Mouse (Mus musculus) right cerebral cortex, adult 18-20 months (tissue): ENCODE results near the gene Atp13a2.

ENCODE experiments used
- DNase-seq: peaks from one replicate; pipeline ENCODE4 v3.0.0; 2022; ENCODE audit warnings: mixed read lengths

The Atp13a2 gene

DNA sequence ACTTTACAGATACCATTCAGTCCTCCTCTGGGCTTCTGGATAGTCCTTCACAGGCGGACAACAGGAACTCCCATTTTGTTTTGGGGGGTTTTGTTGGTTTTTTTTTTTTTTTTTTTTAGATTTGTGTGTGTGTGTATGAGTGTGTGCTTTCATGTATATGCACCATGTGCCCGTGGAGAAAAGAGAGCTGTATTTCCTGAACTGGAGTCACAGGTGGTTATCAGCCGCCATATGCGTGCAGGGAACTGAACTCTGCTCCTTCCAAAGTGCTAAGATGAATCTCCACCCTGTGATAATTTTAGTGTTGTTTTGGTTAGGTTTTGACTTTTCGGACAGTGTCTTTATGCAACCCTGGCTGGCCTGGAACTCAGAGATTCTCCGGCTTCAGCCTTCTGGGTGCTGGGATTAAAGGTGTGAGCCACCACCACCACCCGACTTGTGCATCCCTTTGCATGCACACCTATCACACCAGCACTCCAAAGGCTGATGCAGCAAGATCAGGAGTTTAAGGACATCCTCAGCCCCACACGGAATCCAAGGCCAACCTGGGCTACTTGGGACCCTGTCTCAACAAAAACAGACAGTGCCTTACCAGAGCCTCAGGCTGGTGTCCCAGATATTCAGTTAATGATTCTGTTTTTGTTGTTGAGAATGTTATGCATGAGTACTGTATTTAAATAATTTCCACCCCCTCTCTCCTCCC lies 24.3 kb upstream of the Atp13a2 start:
- DNase-seq = no peak

DNA sequence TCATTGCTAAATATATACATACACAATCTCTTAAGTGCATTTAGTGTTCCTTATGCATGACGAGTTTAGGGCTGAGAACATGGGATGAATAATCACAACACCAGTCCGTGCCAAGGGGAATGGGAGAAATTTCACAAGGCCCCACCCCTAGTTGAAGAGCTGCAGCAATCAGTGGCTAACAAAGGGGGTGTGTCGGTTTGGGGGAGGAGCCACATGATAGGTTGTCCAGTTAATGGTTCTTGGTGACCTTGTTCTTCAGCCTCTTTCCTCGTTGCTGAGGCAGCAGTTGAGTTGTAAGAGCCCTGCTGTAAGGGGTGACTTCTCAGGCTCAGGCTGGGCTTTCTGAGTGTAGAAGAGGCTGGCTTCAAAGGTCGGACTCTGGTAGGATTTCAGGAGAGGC lies 23.7 kb upstream of the Atp13a2 start:
- peak; percentile 49 for DNase-seq

DNA sequence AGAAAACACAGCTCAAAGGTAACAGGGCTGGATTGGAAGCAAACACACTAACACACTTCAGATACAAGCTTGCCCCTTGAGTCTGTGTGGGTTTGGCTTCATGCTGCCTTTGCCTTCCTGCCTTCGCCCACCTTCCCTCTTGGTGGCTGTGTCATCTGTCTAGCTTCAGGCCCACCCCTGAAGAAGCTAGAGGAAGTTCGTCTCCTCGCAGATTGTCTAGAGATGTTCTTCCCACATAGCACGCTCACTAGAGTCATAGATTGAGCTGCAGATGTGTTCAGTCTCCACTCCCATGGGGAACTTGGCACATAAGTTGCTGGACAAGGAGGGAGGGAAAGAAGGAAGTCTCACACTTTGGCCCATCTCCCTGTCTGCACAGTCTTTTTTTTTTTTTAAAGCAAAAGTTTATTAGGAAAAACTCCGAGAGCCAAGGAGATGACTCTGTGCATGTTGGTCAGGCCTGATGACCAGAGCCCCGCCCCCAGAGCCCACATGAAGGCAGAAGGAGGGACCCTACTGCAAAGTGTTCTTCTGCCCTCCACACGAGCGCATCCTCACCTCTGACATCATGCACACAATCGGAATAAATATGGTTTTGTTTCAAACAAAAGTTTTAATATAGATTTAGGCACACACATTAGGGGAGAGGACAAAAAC lies 22.6 kb upstream of the Atp13a2 start:
- peak; percentile 63 for DNase-seq

DNA sequence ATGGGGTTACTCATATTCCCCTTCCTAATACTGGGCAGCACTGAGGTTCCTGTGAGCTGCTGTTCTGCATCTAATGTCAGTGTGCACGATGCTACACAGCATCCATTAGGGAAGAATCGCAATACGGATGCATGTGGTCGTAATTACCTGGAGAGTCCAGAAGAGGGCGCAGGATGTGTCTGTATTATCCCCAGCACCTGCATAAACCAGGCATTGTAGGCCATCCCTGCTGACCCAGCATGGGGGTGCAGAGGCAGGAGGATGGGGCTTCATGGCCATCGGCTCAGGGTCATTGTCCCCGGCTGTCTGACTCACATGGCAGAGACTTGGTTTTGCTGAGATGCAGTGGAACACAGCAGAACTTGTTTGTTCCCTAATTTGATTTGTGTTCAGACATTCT lies 22.1 kb upstream of the Atp13a2 start:
- DNase-seq = peak; percentile 79

DNA sequence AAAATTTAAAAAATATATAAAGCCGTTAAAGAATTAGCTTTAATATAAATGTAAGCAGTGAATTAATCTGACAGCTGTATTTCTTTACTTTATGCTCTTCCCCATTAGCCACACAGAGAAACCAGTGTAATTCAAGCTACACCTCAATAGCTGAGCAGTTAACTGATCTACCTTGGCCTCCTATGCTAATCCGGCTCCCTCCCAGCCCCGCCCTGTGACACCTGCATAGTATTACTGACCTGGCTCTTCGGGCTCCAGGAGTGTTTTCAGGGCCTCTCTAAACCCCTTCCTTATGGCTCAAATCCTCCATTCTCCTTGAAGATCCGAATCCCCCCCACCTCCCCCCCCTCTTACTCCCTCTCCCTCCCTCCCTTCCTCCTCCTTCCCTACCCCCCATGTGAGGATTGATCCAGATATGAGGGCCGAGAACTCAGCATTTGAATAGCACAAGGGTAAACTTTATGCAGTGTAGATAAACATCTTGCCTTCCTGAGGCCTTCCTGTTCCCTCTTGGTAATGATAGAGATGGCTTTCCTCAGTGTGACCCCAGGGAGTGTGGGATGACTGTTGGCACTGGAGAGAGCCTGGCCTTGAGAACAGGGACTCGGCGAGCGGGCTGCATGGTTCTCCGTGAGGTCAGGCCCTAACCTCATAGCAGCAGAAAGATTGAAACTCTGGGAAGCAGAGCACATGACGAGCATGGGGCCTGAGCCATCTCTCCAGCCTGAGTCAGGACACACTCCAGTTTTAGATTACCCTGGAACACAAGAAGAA lies 19.1 kb upstream of the Atp13a2 start:
- DNase-seq = no peak

DNA sequence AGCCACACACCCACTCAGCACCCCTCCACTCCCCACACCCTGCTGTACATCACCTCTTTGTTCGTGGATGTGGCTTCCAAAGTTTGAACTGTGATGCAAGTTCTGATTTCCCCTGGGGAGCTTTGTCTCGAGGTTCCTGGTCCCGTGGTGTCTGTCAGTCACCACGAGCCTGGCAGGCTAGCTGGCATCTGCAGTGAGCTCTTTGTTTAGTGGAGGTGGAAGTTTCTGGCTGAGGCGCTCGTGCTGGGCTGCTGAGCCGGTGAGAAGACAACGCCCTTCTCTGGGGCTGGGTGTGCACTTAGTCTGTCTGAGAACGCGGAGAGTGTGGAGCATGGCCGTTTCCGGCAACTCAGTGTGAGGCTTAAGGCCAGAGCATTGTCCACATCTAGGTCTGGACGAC lies 15.0 kb upstream of the Atp13a2 start:
- DNase-seq = no peak

DNA sequence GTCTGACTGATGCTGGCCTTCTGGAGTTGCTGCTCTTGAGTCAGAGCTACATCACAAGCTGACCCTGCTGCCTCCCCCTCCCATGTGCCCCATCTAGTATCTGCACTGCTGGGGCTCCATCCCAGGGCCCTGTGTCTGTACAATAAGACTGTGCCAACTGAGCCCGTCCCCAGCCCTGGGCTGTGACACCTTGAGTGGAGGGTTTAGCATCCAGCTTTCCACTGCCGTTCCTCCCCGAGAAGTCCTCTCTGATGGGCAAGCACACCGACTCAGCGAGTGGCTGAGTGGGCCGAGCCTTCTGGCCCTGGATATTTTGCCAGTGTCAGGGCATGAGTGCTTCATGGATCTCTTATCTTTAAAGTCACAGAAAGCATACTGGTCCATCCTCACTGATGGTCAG lies 12.3 kb upstream of the Atp13a2 start:
- DNase-seq = no peak

DNA sequence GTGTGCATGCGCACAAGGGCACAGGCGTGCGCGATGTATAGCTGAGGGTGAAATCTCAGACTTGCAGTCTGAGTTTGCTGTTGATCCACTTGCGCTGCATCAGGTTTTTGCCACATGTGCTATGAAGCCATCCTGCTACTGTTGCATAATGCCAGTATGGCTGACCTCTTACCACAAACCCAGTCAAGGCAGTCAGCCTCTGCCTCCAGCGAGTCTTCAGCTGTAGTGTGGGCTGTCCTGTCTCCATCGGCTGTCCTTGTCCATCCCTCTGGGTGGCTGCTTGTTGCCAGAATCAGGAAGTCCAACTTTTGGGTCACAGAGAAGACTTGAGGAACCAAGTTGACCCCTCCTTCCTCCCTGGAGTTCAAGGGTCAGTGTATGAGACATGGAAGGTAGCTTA lies 11.3 kb upstream of the Atp13a2 start:
- no peak for DNase-seq

DNA sequence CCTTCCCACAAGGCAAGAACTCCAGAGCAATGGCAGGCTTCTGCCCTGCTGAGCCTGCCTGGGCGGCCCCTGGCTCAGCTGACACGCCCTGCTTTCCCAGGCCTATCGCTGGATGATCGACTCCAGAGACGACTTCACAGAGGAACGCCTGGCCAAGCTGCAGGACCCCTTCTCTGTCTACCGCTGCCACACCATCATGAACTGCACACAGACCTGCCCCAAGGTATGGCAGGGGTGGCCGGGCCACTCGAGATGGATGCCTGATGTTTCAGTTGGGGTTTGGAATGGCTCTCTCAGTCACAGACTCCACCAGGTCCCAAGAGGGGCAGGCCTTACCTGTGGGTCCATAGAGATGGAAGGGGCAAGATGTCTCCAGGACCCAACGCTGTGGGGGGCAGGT lies 9.4 kb upstream of the Atp13a2 start:
- no peak for DNase-seq

DNA sequence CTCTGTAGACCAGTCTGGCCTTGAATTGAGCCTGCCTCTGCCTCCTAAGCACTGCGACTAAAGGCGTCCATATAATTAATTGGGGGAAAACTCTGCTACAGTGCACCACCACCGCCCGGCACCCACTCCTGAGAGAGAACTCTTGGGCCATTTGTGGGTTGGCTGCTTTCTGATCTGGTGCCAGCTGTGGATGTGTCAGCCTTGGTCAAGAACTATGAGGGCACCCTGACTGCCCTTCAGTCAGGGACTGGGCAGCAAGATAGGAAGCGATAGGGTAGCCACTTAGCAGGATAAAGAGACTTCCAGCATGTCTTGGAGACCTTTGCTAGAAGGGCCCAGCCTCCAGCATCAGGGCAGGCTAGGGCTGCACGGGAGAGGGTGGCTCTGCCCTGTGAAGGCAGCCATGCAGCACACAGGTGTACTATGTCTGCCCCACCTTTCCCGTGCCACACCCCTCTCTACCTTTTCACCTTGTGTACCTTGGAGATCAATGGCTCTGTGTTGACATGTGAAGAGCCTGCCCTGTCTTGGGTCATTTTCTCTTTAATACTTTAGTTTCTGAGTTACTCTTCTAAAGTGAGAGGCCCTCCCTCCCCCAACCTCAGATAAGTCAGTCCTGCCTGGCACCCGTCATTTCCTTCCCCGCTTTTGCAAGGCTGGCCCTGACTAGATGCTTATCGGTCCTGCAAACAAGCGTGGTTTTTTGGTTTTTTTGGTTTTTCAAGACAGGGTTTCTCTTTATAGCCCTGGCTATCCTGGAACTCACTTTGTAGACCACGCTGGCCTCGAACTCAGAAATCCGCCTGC lies 8.6 kb upstream of the Atp13a2 start:
- no peak for DNase-seq

DNA sequence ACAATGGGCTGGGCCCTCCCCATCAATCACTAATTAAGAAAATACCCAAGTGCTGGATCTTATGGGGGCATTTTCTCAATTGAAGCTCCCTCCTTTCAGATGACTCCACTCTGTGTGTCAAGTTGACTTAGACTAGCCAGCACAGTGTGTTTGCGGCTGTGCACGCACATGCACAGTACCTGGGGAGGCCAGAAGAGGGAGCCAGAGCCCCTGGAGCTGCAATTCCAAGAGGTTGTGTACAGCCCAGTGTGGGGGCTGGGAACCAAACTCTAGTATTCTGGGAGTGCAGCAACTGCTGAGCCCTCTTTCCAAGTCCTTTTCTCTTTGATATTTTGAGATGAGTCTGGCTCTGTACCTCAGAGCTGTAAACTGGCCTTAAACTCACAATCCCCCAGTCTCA lies 5.1 kb upstream of the Atp13a2 start:
- DNase-seq = no peak

DNA sequence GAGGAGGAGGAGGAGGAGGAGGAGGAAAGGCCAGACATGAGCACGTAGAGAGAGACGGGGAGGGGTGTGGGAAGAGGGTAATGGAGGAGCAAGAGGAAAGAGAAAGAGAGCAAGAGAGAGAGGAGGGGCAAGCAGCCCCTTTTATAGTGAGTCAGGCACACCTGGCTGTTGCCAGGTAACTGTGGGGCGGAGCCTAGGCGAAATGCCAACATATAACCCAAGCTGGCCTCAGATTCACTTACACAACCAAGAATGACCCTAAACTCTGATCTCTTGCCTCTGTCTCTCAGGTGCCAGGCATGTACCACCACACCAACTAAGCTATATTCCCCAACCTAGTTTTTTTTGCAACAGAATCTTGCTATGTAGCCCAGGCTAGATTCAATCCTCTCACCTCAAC lies 3.9 kb upstream of the Atp13a2 start:
- DNase-seq = no peak

DNA sequence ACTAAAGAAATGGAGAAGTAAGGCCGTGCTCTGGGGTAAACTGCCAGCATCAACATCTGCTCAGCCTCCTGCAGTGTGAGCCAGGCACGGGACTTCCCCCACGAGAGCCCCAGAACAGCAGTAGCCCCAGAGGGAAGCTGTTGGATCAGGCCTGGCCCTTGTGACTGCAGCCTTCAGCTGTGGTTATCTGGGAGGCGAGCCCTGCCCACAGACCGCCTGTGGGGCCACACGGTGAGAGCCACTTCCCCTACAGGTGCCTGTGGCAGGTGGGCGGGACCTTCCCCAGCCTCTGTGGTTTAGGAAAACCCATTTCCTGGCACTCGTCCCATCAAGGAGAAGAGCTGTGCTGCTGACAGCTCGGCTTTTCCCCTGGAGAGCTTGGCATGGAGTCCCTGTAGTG lies 3.2 kb upstream of the Atp13a2 start:
- DNase-seq = peak; percentile 32

DNA sequence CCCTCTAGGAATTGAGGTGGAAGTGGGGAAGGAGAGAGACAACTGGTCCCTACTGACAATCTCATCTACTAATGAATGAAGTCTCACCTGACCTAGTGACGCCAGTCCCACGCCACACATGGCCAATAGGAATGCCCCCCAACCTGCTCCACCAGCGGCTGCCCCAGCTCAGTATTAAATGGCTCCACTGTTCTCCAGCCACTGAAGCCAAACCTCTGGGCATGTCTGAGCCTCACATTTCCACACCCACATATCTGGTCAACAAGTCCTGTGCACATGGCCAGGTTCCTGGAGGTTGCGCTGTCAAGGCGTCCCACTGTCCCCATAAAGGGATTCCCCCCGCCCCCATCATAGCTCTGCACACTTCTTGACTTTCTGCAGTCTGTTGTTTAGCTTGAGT lies 2.1 kb upstream of the Atp13a2 start:
- DNase-seq = no peak

DNA sequence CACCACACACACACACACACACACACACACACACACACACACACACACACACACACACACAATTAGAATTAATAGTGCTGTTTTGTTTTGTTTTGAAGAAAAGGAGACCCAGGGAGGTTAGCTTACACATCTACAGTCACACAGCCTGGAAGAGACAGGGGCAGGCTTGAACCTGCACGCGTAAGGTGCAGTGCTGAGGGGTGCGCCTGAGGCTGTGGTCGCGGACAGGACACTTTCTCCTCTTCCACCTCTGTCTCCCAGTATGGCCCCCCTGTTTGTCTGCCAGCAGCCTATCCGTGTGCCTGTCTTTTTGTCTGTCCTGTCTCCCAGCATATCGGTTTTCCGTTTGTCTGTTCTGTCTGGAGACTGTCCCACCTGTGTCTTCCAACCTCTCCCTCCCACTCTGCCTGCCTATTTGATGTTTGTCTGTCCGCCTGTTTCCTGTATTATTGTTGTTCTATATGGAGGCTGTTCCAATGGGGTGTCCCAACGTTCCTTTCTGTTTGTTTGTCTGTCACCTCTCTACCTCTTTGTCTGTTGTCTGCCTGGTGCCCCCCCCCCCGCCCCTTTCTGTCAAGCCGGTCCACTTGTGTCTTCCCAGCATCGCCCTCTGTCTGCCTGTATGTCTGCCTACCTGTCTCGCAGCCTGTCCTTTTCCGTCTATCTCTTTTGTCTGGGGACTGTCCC lies 506 bp upstream of the Atp13a2 start:
- DNase-seq = no peak

DNA sequence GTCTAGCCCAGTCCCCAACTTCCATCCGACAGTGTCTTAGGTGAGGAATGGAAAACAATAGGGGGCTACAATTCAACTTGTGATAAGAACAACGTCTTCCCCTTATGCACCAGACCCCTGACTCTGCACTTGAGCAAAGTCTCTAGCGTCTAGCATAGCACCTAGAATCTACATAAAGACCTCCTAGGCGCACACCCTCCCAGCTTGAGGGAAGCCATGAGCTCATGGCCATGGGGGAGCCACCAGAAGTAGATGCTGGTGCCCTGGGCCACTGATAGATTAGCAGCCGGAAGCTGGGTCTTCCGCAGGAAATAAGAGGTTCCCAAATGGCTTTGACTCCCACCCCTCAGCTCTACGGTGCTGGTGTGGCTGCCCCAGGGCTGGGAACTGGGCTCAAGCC lies 803 bp downstream of the Atp13a2 start:
- no peak for DNase-seq

DNA sequence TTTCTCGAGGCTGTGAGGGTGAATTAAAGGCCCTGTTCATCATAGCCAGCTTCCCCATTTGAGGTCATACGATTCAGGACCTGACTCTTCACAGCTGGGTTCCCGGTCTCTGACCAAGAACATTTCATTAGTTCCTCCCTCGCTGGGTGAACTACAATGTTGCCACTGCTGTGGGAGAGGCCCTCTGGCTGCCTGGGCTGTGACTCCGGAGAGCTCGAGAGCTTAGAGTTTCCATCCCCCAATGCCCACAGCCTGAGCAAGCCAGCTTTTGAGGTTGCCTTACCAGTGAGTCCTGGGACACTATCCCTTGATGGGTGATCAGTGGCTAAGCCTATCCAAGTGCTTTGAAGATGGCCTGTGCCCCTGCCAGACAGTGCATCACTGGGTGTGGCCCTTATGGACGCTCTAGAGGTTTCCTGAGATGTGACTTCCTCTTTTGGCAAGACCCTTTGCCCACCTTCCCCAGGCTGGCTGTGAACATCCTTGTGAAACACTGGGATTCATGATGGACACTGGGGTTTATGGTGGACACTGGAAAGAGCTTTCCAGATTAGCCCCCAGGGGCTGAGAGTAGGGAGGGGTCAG lies 2.1 kb downstream of the Atp13a2 start:
- no peak for DNase-seq

DNA sequence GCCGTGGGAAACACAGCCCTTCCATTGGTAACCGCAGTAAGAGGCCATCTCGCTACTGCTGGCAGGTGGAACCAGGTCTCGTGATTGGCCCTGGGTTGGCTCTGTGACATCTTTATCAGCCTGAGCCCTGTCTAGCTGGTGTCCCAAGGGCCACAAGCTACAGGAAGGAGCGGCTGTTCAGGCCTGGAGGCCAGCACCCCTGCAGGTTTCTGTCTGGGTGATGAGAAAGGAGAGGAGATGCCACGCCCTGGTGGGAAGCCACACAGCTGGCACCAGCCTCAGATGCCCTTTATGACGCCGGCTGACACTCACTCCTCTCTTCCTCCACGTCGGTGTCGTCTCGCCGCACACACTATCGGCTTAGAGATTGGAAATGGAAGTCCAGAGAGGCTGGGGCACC lies 2.8 kb downstream of the Atp13a2 start:
- no peak for DNase-seq

DNA sequence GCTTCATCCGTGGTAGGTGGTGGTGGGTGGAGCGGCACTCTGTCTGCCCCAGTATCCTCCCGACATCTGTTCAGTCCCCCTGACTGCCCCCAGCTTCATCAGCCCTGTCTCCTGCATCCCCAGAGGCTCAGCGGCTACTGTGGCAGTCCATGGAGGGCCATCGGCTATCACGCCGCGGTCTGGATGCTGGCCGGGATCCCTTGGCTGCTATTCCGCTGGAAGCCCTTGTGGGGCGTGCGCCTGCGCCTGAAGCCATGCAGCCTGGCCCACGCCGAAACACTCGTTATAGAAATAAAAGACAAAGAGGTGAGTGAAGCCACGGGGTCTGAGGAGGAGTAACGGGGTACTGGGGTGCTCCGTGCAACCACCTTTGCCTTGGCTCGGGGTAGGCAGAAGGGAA lies 5.5 kb downstream of the Atp13a2 start:
- DNase-seq = no peak

DNA sequence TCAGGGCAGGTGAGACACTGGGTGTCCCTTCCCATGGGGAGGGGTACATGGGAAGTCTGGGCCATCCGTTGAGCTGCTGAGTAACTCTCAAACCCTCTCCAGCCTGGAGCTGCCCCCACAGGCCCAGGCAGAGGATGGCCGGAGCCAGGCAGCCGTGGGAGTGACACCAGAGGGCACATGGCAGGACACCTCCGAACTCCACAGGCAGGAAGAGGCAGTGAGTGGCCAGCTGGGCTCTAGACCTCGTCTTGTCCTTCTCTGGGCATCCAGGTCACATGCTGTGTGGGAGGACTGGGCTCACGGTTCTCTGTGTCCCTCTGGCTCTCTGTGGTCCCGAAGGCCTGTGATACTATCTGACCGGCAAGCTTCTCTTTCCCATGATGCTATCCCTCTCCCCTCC lies 7.2 kb downstream of the Atp13a2 start:
- no peak for DNase-seq

DNA sequence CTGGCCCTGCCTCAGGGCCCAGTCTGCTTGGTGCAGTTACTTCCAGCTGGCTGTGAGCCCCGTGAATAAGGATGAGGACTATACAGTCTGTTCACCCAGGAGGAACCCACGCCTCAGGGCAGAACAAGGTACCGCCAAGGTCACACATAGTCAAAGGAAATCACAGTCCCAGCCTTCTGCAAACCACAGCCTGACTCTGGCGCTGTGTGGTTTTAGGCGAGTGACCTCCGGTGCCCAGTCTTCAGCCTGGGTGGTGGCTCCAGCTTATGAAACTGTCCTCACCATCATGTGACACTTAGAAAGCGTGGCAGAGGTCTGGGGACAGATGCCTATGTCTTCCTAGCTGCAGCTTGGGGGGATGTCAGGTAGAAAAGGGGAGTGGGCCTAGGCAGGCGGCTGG lies 9.1 kb downstream of the Atp13a2 start:
- no peak for DNase-seq

DNA sequence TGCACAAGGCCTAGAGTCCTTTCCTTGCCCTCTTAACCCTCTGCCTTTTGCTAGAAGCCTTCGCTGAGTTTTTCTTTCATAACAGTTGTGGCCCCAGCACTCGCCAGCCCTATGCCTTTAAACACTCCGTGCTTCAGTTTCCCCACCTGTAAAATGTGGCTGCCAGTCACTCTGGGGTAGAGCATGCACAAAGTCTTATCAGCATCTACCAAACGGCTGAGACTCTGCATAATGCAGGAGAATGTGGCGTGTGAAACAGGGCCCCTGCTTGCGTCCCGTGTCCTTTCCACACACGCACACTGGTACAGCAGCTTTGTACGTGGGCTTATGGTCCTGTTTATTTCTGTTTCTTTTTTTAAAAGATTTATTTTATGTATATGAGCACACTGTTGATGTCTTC lies 10.1 kb downstream of the Atp13a2 start:
- DNase-seq = no peak
